ENCODE assay signal across 7 mouse cellular contexts in genomic region chr10:42477550-42478340, GRCm38 (mm10). TPM values are rescaled to one million over a fixed set of nuclear protein-coding genes. Genes with fewer than 3 reads are reported as not detected.
A peak's percentile ranks its signal among the peaks of the same experiment; 100 is the strongest.
DNase-seq lines count a peak whose midpoint lies in the region; ATAC-seq and TF ChIP-seq lines count a peak whose summit lies in the region.

No protein-coding gene starts in this region.

- no peak for DNase-seq in lung, adult 2 months
- DNase-seq in lung, postnatal 4 days, result no peak
- DNase-seq in adipocyte (ENCODE audit: low spot score), result peak; percentile 33
- DNase-seq in forebrain, embryonic 10.5 days (ENCODE audit: extremely low spot score, low spot score), result no peak
- no peak for DNase-seq in liver, embryonic 11.5 days (ENCODE audit: low spot score)
- DNase-seq in gastrocnemius, postnatal 14 days, result no peak
- DNase-seq in left cerebral cortex, adult 18-20 months (ENCODE audit: low spot score in 2 of 2), result no peak

- H3K36me3 ChIP-seq in forebrain, embryonic 10.5 days (replicated peaks), result no peaks in the 10 kb centered on the region; the same call in 1 of the 2 replicates
- H3K36me3 ChIP-seq in liver, embryonic 11.5 days (ENCODE audit: control insufficient read depth, insufficient read depth, low read length), result no peaks in the 10 kb centered on the region

- H3K4me2 ChIP-seq in liver, embryonic 11.5 days, result peak overlapping the region; percentile 88

- no peak for TF ChIP-seq CTCF in lung, adult 2 months (IDR thresholded peaks at IDR 0.05; ENCODE audit: insufficient read depth, low read length)

- H3K9ac ChIP-seq in liver, embryonic 11.5 days (ENCODE audit: low read depth, low read length), result peak overlapping the region; percentile 94

- intact Hi-C loops in gastrocnemius, postnatal 14 days (cut with DNase I; ENCODE audit: low total_unique reads), result no loop called here

- H3K9me3 ChIP-seq in forebrain, embryonic 10.5 days, result peaks cover 5% of the 10 kb centered on the region; the same call in 1 of the 2 replicates
- no peaks in the 10 kb centered on the region for H3K9me3 ChIP-seq in liver, embryonic 11.5 days (ENCODE audit: control insufficient read depth, low read length)

- WGBS in lung, adult 2 months, result 7% methylated on average over 25 of the region's 25 CpGs
- WGBS in forebrain, embryonic 10.5 days, result 14% methylated on average over 25 of the region's 25 CpGs
- 9% methylated on average over 25 of the region's 25 CpGs for WGBS in liver, embryonic 11.5 days

- peaks cover 4% of the 10 kb centered on the region for H3K4me1 ChIP-seq in lung, adult 2 months (ENCODE audit: control insufficient read depth, insufficient read depth, low read length)
- H3K4me1 ChIP-seq in forebrain, embryonic 10.5 days, result peaks cover 18% of the 10 kb centered on the region
- peaks cover 32% of the 10 kb centered on the region for H3K4me1 ChIP-seq in liver, embryonic 11.5 days (replicated peaks; ENCODE audit: control insufficient read depth, insufficient read depth, low read length)

- no peak for TF ChIP-seq POLR2A in lung, adult 2 months (IDR thresholded peaks at IDR 0.05; ENCODE audit: borderline replicate concordance, extremely low read depth, low read depth, low read length)

- H3K4me3 ChIP-seq in lung, adult 2 months (replicated peaks; ENCODE audit: extremely low read depth, low read depth, low read length), result peak overlapping the region; percentile 71
- peak overlapping the region; percentile 83 for H3K4me3 ChIP-seq in forebrain, embryonic 10.5 days
- H3K4me3 ChIP-seq in liver, embryonic 11.5 days (ENCODE audit: low read depth, low read length), result peak overlapping the region; percentile 84

- H3K27me3 ChIP-seq in forebrain, embryonic 10.5 days (ENCODE audit: poor library complexity, severe bottlenecking), result no peaks in the 10 kb centered on the region
- H3K27me3 ChIP-seq in liver, embryonic 11.5 days (replicated peaks; ENCODE audit: control insufficient read depth, insufficient read depth, low read length), result no peaks in the 10 kb centered on the region

- H3K27ac ChIP-seq in forebrain, embryonic 10.5 days, result peak overlapping the region; percentile 96
- H3K27ac ChIP-seq in liver, embryonic 11.5 days (ENCODE audit: low read depth, low read length), result peak overlapping the region; percentile 98

- ATAC-seq in liver, embryonic 11.5 days (replicated peaks; ENCODE audit: low FRiP score), result peak; percentile 32

RNA-seq across cellular contexts. Expression of gene Afg1l, which starts 0.6 kb away (rescaled TPM):
- polyA plus RNA-seq in lung, adult 2 months (2012; rRNA removed), result 5.0 and 7.7 TPM in 2 replicates
- 3.6 TPM in 2 replicates for polyA plus RNA-seq in forebrain, embryonic 10.5 days (2016; fragmentation: Nextera tagmentation; extraction: Ambion mirVana)
- polyA plus RNA-seq in liver, embryonic 11.5 days (2014; fragmentation: Nextera tagmentation; extraction: Ambion mirVana), result 5.0 TPM in 2 replicates
- total RNA-seq in gastrocnemius, postnatal 14 days (2021), result 1 to 10 TPM; 7.8 to 8.6 TPM
- total RNA-seq in left cerebral cortex, adult 18-20 months (2021), result 10 to 100 TPM; 11.9 to 12.0 TPM

RNA-seq across cellular contexts. Expression of gene Snx3, which starts 24.1 kb away (rescaled TPM):
- 236 and 380 TPM in 2 replicates for polyA plus RNA-seq in lung, adult 2 months (2012; rRNA removed)
- 260 and 270 TPM in 2 replicates for polyA plus RNA-seq in forebrain, embryonic 10.5 days (2016; fragmentation: Nextera tagmentation; extraction: Ambion mirVana)
- polyA plus RNA-seq in liver, embryonic 11.5 days (2014; fragmentation: Nextera tagmentation; extraction: Ambion mirVana), result 355 and 358 TPM in 2 replicates
- 100 to 1,000 TPM; 136 to 153 TPM for total RNA-seq in gastrocnemius, postnatal 14 days (2021)
- 100 to 1,000 TPM; 197 to 203 TPM for total RNA-seq in left cerebral cortex, adult 18-20 months (2021)
